Mouse (Mus musculus): ENCODE data around the gene F2r.

The F2r gene

GRCm38 (mm10) chr13:95639336-95640116, 21.2 kb upstream of the F2r start:
- no peaks in the 10 kb centered on the region for H3K27me3 ChIP-seq (ENCODE audit: insufficient read depth, low read length)

GRCm38 (mm10) chr13:95638894-95639293, 20.6 kb upstream of the F2r start:
- H3K36me3 ChIP-seq (ENCODE audit: insufficient read depth, low read length) = no peaks in the 10 kb centered on the region
- no peaks in the 10 kb centered on the region for H3K27me3 ChIP-seq (ENCODE audit: insufficient read depth, low read length)
- no peaks in the 10 kb centered on the region for H3K4me1 ChIP-seq (replicated peaks; ENCODE audit: low read depth, low read length)
- no peak overlapping the region for H3K4me3 ChIP-seq (replicated peaks; ENCODE audit: low read length)
- H3K9me3 ChIP-seq (ENCODE audit: low read length) = no peaks in the 10 kb centered on the region
- TF ChIP-seq POU5F1 (IDR thresholded peaks at IDR 0.05; ENCODE audit: borderline replicate concordance, low read length) (no peak), CTCF (conservative IDR thresholded peaks at IDR 0.05; ENCODE audit: low read length) (no peak), NANOG (IDR thresholded peaks at IDR 0.05; ENCODE audit: borderline replicate concordance, low read length) (no peak)

More at GRCm38 (mm10) chr13:95639336-95640116, 21.2 kb upstream of the F2r start:
- Histone ChIP-seq H3K4me3 (replicated peaks; ENCODE audit: low read length) (no peak overlapping the region), H3K36me3 (ENCODE audit: insufficient read depth, low read length) (no peaks in the 10 kb centered on the region), H3K9me3 (ENCODE audit: low read length) (no peaks in the 10 kb centered on the region), H3K4me1 (replicated peaks; ENCODE audit: low read depth, low read length) (peaks cover 2% of the 10 kb centered on the region; the same call in 1 of the 2 replicates)
- TF ChIP-seq POU5F1 (IDR thresholded peaks at IDR 0.05; ENCODE audit: borderline replicate concordance, low read length) = no peak
- TF ChIP-seq CTCF (conservative IDR thresholded peaks at IDR 0.05; ENCODE audit: low read length) = no peak
- TF ChIP-seq NANOG (IDR thresholded peaks at IDR 0.05; ENCODE audit: borderline replicate concordance, low read length) = no peak

GRCm38 (mm10) chr13:95637737-95638136, 19.4 kb upstream of the F2r start:
- Histone ChIP-seq H3K27me3 (ENCODE audit: insufficient read depth, low read length) (no peaks in the 10 kb centered on the region), H3K36me3 (ENCODE audit: insufficient read depth, low read length) (no peaks in the 10 kb centered on the region), H3K4me3 (replicated peaks; ENCODE audit: low read length) (no peak overlapping the region), H3K4me1 (replicated peaks; ENCODE audit: low read depth, low read length) (no peaks in the 10 kb centered on the region), H3K9me3 (ENCODE audit: low read length) (no peaks in the 10 kb centered on the region)
- TF ChIP-seq POU5F1 (IDR thresholded peaks at IDR 0.05; ENCODE audit: borderline replicate concordance, low read length) = no peak
- no peak for TF ChIP-seq CTCF (conservative IDR thresholded peaks at IDR 0.05; ENCODE audit: low read length)
- TF ChIP-seq NANOG (IDR thresholded peaks at IDR 0.05; ENCODE audit: borderline replicate concordance, low read length) = no peak

GRCm38 (mm10) chr13:95635301-95635700, 17.0 kb upstream of the F2r start:
- no peak overlapping the region for H3K4me3 ChIP-seq (replicated peaks; ENCODE audit: low read length)
- no peaks in the 10 kb centered on the region for H3K4me1 ChIP-seq (replicated peaks; ENCODE audit: low read depth, low read length)
- H3K9me3 ChIP-seq (ENCODE audit: low read length) = no peaks in the 10 kb centered on the region
- TF ChIP-seq POU5F1 (IDR thresholded peaks at IDR 0.05; ENCODE audit: borderline replicate concordance, low read length) = no peak
- no peak for TF ChIP-seq NANOG (IDR thresholded peaks at IDR 0.05; ENCODE audit: borderline replicate concordance, low read length)
- no peak for TF ChIP-seq CTCF (conservative IDR thresholded peaks at IDR 0.05; ENCODE audit: low read length)
- H3K36me3 ChIP-seq (ENCODE audit: insufficient read depth, low read length) = no peaks in the 10 kb centered on the region
- no peaks in the 10 kb centered on the region for H3K27me3 ChIP-seq (ENCODE audit: insufficient read depth, low read length)

DNA sequence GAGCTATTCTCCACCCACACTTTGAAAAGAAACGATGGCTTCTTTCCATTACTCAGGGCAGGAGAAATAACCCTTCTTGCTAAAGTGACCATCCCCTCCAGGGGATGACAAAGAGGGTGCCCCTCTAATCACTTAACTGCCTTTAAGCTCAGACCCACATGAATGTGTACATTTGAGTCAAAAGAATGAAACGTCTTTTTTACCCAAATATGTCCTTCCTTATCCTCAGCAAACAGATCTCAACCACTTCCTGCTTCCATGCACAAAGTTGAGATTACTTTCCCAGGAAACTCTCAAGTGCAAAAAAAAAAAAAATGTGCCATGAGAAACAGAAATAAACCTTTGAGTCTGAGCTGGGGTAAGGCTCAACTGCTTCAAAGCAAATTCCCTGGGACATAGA, 16.2 kb upstream of the F2r start:
- Histone ChIP-seq H3K4me3 (replicated peaks; ENCODE audit: low read length) (no peak overlapping the region), H3K9me3 (ENCODE audit: low read length) (no peaks in the 10 kb centered on the region), H3K36me3 (ENCODE audit: insufficient read depth, low read length) (no peaks in the 10 kb centered on the region), H3K27me3 (ENCODE audit: insufficient read depth, low read length) (no peaks in the 10 kb centered on the region), H3K4me1 (replicated peaks; ENCODE audit: low read depth, low read length) (peaks cover 7% of the 10 kb centered on the region)
- no peak for TF ChIP-seq POU5F1 (IDR thresholded peaks at IDR 0.05; ENCODE audit: borderline replicate concordance, low read length)
- TF ChIP-seq NANOG (IDR thresholded peaks at IDR 0.05; ENCODE audit: borderline replicate concordance, low read length) = no peak
- TF ChIP-seq CTCF (conservative IDR thresholded peaks at IDR 0.05; ENCODE audit: low read length) = no peak

GRCm38 (mm10) chr13:95633384-95633783, 15.1 kb upstream of the F2r start:
- H3K4me3 ChIP-seq (replicated peaks; ENCODE audit: low read length) = no peak overlapping the region
- no peaks in the 10 kb centered on the region for H3K9me3 ChIP-seq (ENCODE audit: low read length)
- TF ChIP-seq CTCF (conservative IDR thresholded peaks at IDR 0.05; ENCODE audit: low read length) (no peak), NANOG (IDR thresholded peaks at IDR 0.05; ENCODE audit: borderline replicate concordance, low read length) (no peak), POU5F1 (IDR thresholded peaks at IDR 0.05; ENCODE audit: borderline replicate concordance, low read length) (no peak)

DNA sequence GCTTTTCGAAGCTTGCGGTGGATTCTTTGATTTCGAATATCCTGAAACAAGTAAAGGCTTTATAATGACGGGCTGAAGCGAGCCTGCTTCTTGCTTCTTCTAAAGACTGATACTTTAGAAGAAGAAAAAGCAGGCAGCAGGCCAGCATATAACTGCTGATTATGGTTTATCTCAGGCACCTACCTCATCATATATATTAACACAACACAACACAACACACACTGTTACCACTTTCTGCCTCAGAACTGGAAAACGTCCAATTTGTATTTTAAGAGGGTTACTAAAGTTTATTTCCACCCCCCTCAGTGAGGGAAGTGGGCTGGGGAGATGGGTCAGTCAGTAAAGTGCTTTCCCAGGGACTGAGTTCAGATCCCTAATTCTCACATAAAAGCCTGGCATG, 13.9 kb upstream of the F2r start:
- TF ChIP-seq POU5F1 (IDR thresholded peaks at IDR 0.05; ENCODE audit: borderline replicate concordance, low read length) = no peak
- TF ChIP-seq CTCF (conservative IDR thresholded peaks at IDR 0.05; ENCODE audit: low read length) = no peak
- no peak for TF ChIP-seq NANOG (IDR thresholded peaks at IDR 0.05; ENCODE audit: borderline replicate concordance, low read length)
- no peaks in the 10 kb centered on the region for H3K9me3 ChIP-seq (ENCODE audit: low read length)
- no peak overlapping the region for H3K4me3 ChIP-seq (replicated peaks; ENCODE audit: low read length)
- H3K36me3 ChIP-seq (ENCODE audit: insufficient read depth, low read length) = no peaks in the 10 kb centered on the region
- H3K4me1 ChIP-seq (replicated peaks; ENCODE audit: low read depth, low read length) = peaks cover 11% of the 10 kb centered on the region
- no peaks in the 10 kb centered on the region for H3K27me3 ChIP-seq (ENCODE audit: insufficient read depth, low read length)

More at GRCm38 (mm10) chr13:95633384-95633783, 15.1 kb upstream of the F2r start:
- no peaks in the 10 kb centered on the region for H3K36me3 ChIP-seq (ENCODE audit: insufficient read depth, low read length)
- peaks cover 11% of the 10 kb centered on the region for H3K4me1 ChIP-seq (replicated peaks; ENCODE audit: low read depth, low read length)
- H3K27me3 ChIP-seq (ENCODE audit: insufficient read depth, low read length) = no peaks in the 10 kb centered on the region

GRCm38 (mm10) chr13:95630747-95631146, 12.5 kb upstream of the F2r start:
- no peaks in the 10 kb centered on the region for H3K9me3 ChIP-seq (ENCODE audit: low read length)
- TF ChIP-seq NANOG (IDR thresholded peaks at IDR 0.05; ENCODE audit: borderline replicate concordance, low read length) (no peak), CTCF (conservative IDR thresholded peaks at IDR 0.05; ENCODE audit: low read length) (no peak), POU5F1 (IDR thresholded peaks at IDR 0.05; ENCODE audit: borderline replicate concordance, low read length) (no peak)
- no peaks in the 10 kb centered on the region for H3K36me3 ChIP-seq (ENCODE audit: insufficient read depth, low read length)
- H3K4me3 ChIP-seq (replicated peaks; ENCODE audit: low read length) = no peak overlapping the region
- no peaks in the 10 kb centered on the region for H3K27me3 ChIP-seq (ENCODE audit: insufficient read depth, low read length)
- H3K4me1 ChIP-seq (replicated peaks; ENCODE audit: low read depth, low read length) = peaks cover 19% of the 10 kb centered on the region
